Mouse (Mus musculus): Measurements from ENCODE around the gene Cbfa2t2. TPM values are rescaled to one million over a fixed set of nuclear protein-coding genes. Genes with fewer than 3 reads are reported as not detected.
A peak's percentile ranks its signal among the peaks of the same experiment; 100 is the strongest.

The Cbfa2t2 gene
- polyA plus RNA-seq, 1 experiment = 8.5 TPM

DNA sequence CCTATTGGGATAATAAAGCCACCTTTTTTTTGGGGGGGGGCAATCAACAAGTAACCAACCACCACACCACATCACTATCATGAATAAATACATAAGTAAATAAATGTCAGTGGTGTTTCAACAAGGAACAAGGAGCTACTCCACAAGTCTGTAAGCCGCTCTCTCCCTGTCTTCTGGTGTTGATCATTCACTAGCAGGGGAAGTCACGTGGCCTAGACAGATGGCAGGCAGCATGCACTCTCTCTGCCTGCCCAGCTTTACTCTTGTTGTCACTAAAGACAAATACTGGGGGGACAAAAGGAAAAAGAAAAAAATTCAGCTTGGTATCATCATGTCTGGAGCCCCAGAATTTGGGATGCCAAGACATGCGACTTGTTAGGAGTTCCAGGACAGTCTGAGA, 2.9 kb upstream of the Cbfa2t2 start:
- Histone ChIP-seq H3K79me3 (ENCODE audit: low read depth) (peaks cover 16% of the 10 kb centered on the region), H3K79me2 (ENCODE audit: control insufficient read depth, insufficient read depth) (peaks cover 20% of the 10 kb centered on the region), H3K27me3 (ENCODE audit: control insufficient read depth, insufficient read depth, insufficient read length) (no peaks in the 10 kb centered on the region), H3K36me3 (ENCODE audit: control insufficient read depth, insufficient read depth) (no peaks in the 10 kb centered on the region), H3ac (ENCODE audit: control insufficient read depth, insufficient read length, low read depth) (no peak overlapping the region), H3K4me3 (ENCODE audit: insufficient read depth, poor library complexity, severe bottlenecking) (no peak overlapping the region)
- no peak for TF ChIP-seq MAX (IDR thresholded peaks at IDR 0.05)
- TF ChIP-seq USF1 (IDR thresholded peaks at IDR 0.05; ENCODE audit: low read depth) = peak; percentile 54
- no peak for TF ChIP-seq MYOD1 (IDR thresholded peaks at IDR 0.05; ENCODE audit: control insufficient read depth, insufficient read length, low read depth)

DNA sequence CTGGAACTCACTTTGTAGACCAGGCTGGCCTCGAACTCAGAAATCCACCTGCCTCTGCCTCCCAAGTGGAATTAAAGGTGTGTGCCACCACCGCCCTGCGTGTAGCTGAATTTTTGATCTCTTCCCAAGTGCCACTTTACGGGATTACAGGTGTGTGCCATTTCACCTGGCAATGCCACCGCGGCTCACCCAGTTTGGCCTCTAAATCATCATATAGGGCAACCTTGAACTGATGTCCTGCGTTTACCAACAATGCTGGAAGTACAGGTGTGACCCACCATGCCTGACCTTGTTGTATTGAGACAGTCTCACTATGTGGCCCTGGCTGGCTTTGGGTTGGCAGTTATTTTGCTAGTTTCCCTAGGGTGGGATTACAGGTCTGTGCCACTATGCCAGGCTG, 1.6 kb upstream of the Cbfa2t2 start:
- Histone ChIP-seq H3K79me2 (ENCODE audit: control insufficient read depth, insufficient read depth) (peaks cover 33% of the 10 kb centered on the region), H3K79me3 (ENCODE audit: low read depth) (peaks cover 28% of the 10 kb centered on the region), H3K27me3 (ENCODE audit: control insufficient read depth, insufficient read depth, insufficient read length) (no peaks in the 10 kb centered on the region), H3K4me3 (ENCODE audit: insufficient read depth, poor library complexity, severe bottlenecking) (no peak overlapping the region), H3ac (ENCODE audit: control insufficient read depth, insufficient read length, low read depth) (no peak overlapping the region), H3K36me3 (ENCODE audit: control insufficient read depth, insufficient read depth) (peaks cover 7% of the 10 kb centered on the region)
- TF ChIP-seq CTCF (IDR thresholded peaks at IDR 0.05; ENCODE audit: control insufficient read depth, insufficient read depth, insufficient read length) = no peak
- no peak for TF ChIP-seq USF1 (IDR thresholded peaks at IDR 0.05; ENCODE audit: low read depth)
- no peak for TF ChIP-seq MYOG (IDR thresholded peaks at IDR 0.05; ENCODE audit: control insufficient read depth, extremely low read depth, insufficient read length)
- no peak for TF ChIP-seq CEBPB (IDR thresholded peaks at IDR 0.05; ENCODE audit: low read depth)
- no peak for TF ChIP-seq MAX (IDR thresholded peaks at IDR 0.05)
- TF ChIP-seq FOSL1 (IDR thresholded peaks at IDR 0.05; ENCODE audit: insufficient read depth, low read length, poor library complexity, severe bottlenecking) = no peak
- no peak for TF ChIP-seq MYOD1 (IDR thresholded peaks at IDR 0.05; ENCODE audit: control insufficient read depth, insufficient read length, low read depth)

DNA sequence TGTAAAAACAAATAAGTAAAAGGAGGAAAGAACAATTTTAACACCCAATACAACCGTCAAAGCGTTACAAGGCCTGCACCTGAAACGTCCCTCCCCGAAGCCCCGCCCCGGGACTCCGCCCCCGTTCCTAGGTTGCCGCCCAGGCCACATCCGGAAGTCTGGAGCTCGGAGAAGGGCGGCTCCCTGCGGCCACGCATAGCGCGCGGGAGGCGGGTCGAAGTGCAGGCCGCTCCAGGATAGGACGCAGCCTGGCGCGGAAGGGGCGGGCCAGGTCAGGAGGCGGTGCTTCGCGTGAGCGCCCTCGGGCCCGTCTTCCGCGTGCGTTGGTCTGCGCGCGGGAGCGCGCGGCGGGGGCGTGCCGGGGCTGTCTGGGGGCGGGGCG, 214 bp upstream of the Cbfa2t2 start:
- H3K4me3 ChIP-seq (ENCODE audit: insufficient read depth, poor library complexity, severe bottlenecking) = peak overlapping the region; percentile 77
- peaks cover 41% of the 10 kb centered on the region for H3K79me3 ChIP-seq (ENCODE audit: low read depth)
- TF ChIP-seq MAX (IDR thresholded peaks at IDR 0.05) (peak; percentile 59), CTCF (IDR thresholded peaks at IDR 0.05; ENCODE audit: control insufficient read depth, insufficient read depth, insufficient read length) (no peak), MYOG (IDR thresholded peaks at IDR 0.05; ENCODE audit: control insufficient read depth, extremely low read depth, insufficient read length) (no peak), FOSL1 (IDR thresholded peaks at IDR 0.05; ENCODE audit: insufficient read depth, low read length, poor library complexity, severe bottlenecking) (no peak), USF1 (IDR thresholded peaks at IDR 0.05; ENCODE audit: low read depth) (no peak), MYOD1 (IDR thresholded peaks at IDR 0.05; ENCODE audit: control insufficient read depth, insufficient read length, low read depth) (no peak)
- H3K36me3 ChIP-seq (ENCODE audit: control insufficient read depth, insufficient read depth) = peaks cover 7% of the 10 kb centered on the region
- H3K27me3 ChIP-seq (ENCODE audit: control insufficient read depth, insufficient read depth, insufficient read length) = no peaks in the 10 kb centered on the region
- H3K79me2 ChIP-seq (ENCODE audit: control insufficient read depth, insufficient read depth) = peaks cover 47% of the 10 kb centered on the region
- no peak overlapping the region for H3ac ChIP-seq (ENCODE audit: control insufficient read depth, insufficient read length, low read depth)

DNA sequence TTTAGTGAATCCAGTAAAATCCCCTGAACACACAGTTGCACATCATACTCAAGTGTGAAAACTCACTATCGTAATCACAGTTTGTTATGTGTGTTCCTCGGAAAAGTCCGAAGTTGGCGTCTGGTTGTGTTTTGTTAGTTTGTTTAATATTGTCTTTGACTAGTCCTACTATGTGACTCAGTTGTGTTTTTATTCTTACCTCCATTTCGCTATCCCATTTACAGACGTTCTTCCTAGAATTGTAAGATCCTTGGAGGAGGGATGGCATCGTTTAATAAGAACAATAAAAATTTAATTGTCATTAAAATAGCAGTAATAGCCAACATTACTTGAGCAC, 878 bp downstream of the Cbfa2t2 start:
- peaks cover 7% of the 10 kb centered on the region for H3K36me3 ChIP-seq (ENCODE audit: control insufficient read depth, insufficient read depth)
- H3K79me2 ChIP-seq (ENCODE audit: control insufficient read depth, insufficient read depth) = peaks cover 58% of the 10 kb centered on the region
- no peaks in the 10 kb centered on the region for H3K27me3 ChIP-seq (ENCODE audit: control insufficient read depth, insufficient read depth, insufficient read length)
- no peak for TF ChIP-seq CTCF (IDR thresholded peaks at IDR 0.05; ENCODE audit: control insufficient read depth, insufficient read depth, insufficient read length)
- no peak for TF ChIP-seq USF1 (IDR thresholded peaks at IDR 0.05; ENCODE audit: low read depth)
- TF ChIP-seq MYOG (IDR thresholded peaks at IDR 0.05; ENCODE audit: control insufficient read depth, extremely low read depth, insufficient read length) = no peak
- TF ChIP-seq MAX (IDR thresholded peaks at IDR 0.05) = no peak
- no peak for TF ChIP-seq FOSL1 (IDR thresholded peaks at IDR 0.05; ENCODE audit: insufficient read depth, low read length, poor library complexity, severe bottlenecking)
- no peak for TF ChIP-seq CEBPB (IDR thresholded peaks at IDR 0.05; ENCODE audit: low read depth)
- no peak for TF ChIP-seq MYOD1 (IDR thresholded peaks at IDR 0.05; ENCODE audit: control insufficient read depth, insufficient read length, low read depth)
- peak overlapping the region; percentile 77 for H3K4me3 ChIP-seq (ENCODE audit: insufficient read depth, poor library complexity, severe bottlenecking)
- H3K79me3 ChIP-seq (ENCODE audit: low read depth) = peaks cover 52% of the 10 kb centered on the region
- H3ac ChIP-seq (ENCODE audit: control insufficient read depth, insufficient read length, low read depth) = peak overlapping the region; percentile 87

DNA sequence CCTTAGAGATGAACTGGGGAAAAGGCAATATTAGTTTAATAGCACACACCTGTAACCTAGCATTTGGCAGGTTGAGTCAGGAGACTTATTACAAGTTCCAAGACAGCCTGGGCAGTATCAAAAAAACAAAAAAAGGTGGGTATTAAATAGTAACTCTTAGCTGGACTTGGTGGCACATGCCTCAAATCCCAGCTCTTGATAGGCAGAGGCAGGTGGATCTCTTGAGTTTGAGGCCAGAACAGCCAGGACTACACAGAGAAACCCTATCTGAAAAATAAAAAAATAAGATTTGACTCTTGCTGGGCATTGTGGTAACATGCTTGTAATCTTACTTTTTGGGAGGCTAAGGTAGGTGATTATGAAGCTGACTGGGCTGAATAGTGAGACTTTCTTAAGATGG, 4.2 kb downstream of the Cbfa2t2 start:
- peaks cover 7% of the 10 kb centered on the region for H3K36me3 ChIP-seq (ENCODE audit: control insufficient read depth, insufficient read depth)
- TF ChIP-seq MAX (IDR thresholded peaks at IDR 0.05) (no peak), CTCF (IDR thresholded peaks at IDR 0.05; ENCODE audit: control insufficient read depth, insufficient read depth, insufficient read length) (no peak), CEBPB (IDR thresholded peaks at IDR 0.05; ENCODE audit: low read depth) (no peak), FOSL1 (IDR thresholded peaks at IDR 0.05; ENCODE audit: insufficient read depth, low read length, poor library complexity, severe bottlenecking) (no peak), MYOG (IDR thresholded peaks at IDR 0.05; ENCODE audit: control insufficient read depth, extremely low read depth, insufficient read length) (no peak), USF1 (IDR thresholded peaks at IDR 0.05; ENCODE audit: low read depth) (no peak), MYOD1 (IDR thresholded peaks at IDR 0.05; ENCODE audit: control insufficient read depth, insufficient read length, low read depth) (no peak)
- peaks cover 84% of the 10 kb centered on the region for H3K79me3 ChIP-seq (ENCODE audit: low read depth)
- H3K27me3 ChIP-seq (ENCODE audit: control insufficient read depth, insufficient read depth, insufficient read length) = no peaks in the 10 kb centered on the region
- H3K4me3 ChIP-seq (ENCODE audit: insufficient read depth, poor library complexity, severe bottlenecking) = no peak overlapping the region
- H3K79me2 ChIP-seq (ENCODE audit: control insufficient read depth, insufficient read depth) = peaks cover 91% of the 10 kb centered on the region
- no peak overlapping the region for H3ac ChIP-seq (ENCODE audit: control insufficient read depth, insufficient read length, low read depth)

DNA sequence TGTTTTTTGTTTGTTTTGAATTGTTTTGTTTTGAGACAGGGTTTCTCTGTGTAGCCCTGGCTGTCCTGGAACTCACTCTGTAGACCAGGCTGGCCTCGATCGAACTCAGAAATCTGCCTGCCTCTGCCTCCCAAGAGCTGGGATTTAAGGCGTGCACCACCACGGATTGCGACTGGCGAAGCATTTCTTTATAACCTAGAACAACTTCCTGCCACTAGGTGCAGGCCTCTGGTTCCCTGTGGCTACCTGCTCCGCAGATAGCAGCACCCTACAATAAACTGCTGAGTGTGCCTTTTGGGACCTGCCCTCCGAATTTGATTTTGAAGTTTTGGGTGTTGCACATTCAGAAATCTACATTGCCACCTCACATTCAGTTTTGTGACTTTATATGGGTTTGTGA, 11.5 kb downstream of the Cbfa2t2 start:
- Histone ChIP-seq H3K36me3 (ENCODE audit: control insufficient read depth, insufficient read depth) (peaks cover 4% of the 10 kb centered on the region), H3K4me3 (ENCODE audit: insufficient read depth, poor library complexity, severe bottlenecking) (no peak overlapping the region), H3K79me2 (ENCODE audit: control insufficient read depth, insufficient read depth) (peaks cover 100% of the 10 kb centered on the region), H3ac (ENCODE audit: control insufficient read depth, insufficient read length, low read depth) (no peak overlapping the region), H3K27me3 (ENCODE audit: control insufficient read depth, insufficient read depth, insufficient read length) (no peaks in the 10 kb centered on the region), H3K79me3 (ENCODE audit: low read depth) (peaks cover 86% of the 10 kb centered on the region)
- no peak for TF ChIP-seq MYOD1 (IDR thresholded peaks at IDR 0.05; ENCODE audit: control insufficient read depth, insufficient read length, low read depth)
- no peak for TF ChIP-seq USF1 (IDR thresholded peaks at IDR 0.05; ENCODE audit: low read depth)
- no peak for TF ChIP-seq FOSL1 (IDR thresholded peaks at IDR 0.05; ENCODE audit: insufficient read depth, low read length, poor library complexity, severe bottlenecking)
- TF ChIP-seq MAX (IDR thresholded peaks at IDR 0.05) = no peak

Measured in C2C12 (cell line).